Mouse (Mus musculus) adrenal gland, postnatal 25 days (tissue): ENCODE data around the gene Cnih1. TPM values are rescaled to one million over a fixed set of nuclear protein-coding genes. Genes with fewer than 3 reads are reported as not detected.
"Not testable (repeated sequence)": the region's sequence is repeated elsewhere in the genome, so short reads cannot be mapped to it uniquely, and the experiment has no call there.

ENCODE experiments used
- DNase-seq: peaks from one replicate; pipeline ENCODE4 v3.0.0; 2021; ENCODE audit warnings: mixed read lengths
- long read RNA-seq: library from polyadenylated mRNA; stranded (forward); transcript quantifications from one replicate; pipeline ENCODE4 v2.0.0, GENCODE M21; 2021
- total RNA-seq: library from RNA; stranded (reverse); gene quantifications from 2 replicates; pipeline ENCODE4 v1.2.3, GENCODE M21; 2021

The Cnih1 gene
- total RNA-seq: 103 and 108 TPM in 2 replicates
- long read RNA-seq, transcript Cnih1-201 (5 exons, 1,538 nt): major isoform, 110 of 116 reads
- long read RNA-seq, partial matches to known transcripts: 1 of 116 reads
- long read RNA-seq, other reads (novel, unspliced or antisense): 5 of 116 reads

GRCm38 (mm10) chr14:46787787-46788504 lies at the start of gene Cnih1:
TSS of gene Cnih1 (minus strand) at chr14:46788411.
- DNase-seq: peak; percentile 92

GRCm38 (mm10) chr14:46832354-46833272 lies 44.4 kb upstream of the Cnih1 start:
- DNase-seq: peak; percentile 43

GRCm38 (mm10) chr14:46831837-46832333 lies 43.7 kb upstream of the Cnih1 start, which contains the start of gene Cgrrf1:
TSS of gene Cgrrf1 (plus strand) at chr14:46832125.
- peak; percentile 96 for DNase-seq

- DNase-seq: no peak
These were observed 43.1 kb upstream of the Cnih1 start for GRCm38 (mm10) chr14:46831295-46831694.

GRCm38 (mm10) chr14:46827430-46827829 lies 39.2 kb upstream of the Cnih1 start:
- no peak for DNase-seq

GRCm38 (mm10) chr14:46823996-46824395 lies 35.8 kb upstream of the Cnih1 start:
- DNase-seq: no peak

GRCm38 (mm10) chr14:46821873-46822716 lies 33.9 kb upstream of the Cnih1 start, which contains the start of gene Gmfb:
TSS of gene Gmfb (minus strand) at chr14:46822242.
- DNase-seq: peak; percentile 97

- no peak for DNase-seq
These were observed 33.2 kb upstream of the Cnih1 start for GRCm38 (mm10) chr14:46821271-46821872.

GRCm38 (mm10) chr14:46819961-46820360 lies 31.8 kb upstream of the Cnih1 start:
- DNase-seq: not testable (repeated sequence)

GRCm38 (mm10) chr14:46818743-46819142 lies 30.5 kb upstream of the Cnih1 start:
- no peak for DNase-seq

- no peak for DNase-seq
These were observed 28.9 kb upstream of the Cnih1 start for GRCm38 (mm10) chr14:46816916-46817622.

GRCm38 (mm10) chr14:46815640-46816039 lies 27.4 kb upstream of the Cnih1 start:
- DNase-seq: no peak

- no peak for DNase-seq
These were observed 19.7 kb upstream of the Cnih1 start for GRCm38 (mm10) chr14:46807927-46808326.

GRCm38 (mm10) chr14:46806186-46806585 lies 18.0 kb upstream of the Cnih1 start:
- DNase-seq: no peak

- no peak for DNase-seq
These were observed 15.6 kb upstream of the Cnih1 start for GRCm38 (mm10) chr14:46803791-46804190.

GRCm38 (mm10) chr14:46803259-46803658 lies 15.0 kb upstream of the Cnih1 start:
- no peak for DNase-seq

- no peak for DNase-seq
These were observed 12.6 kb upstream of the Cnih1 start for GRCm38 (mm10) chr14:46800684-46801345.

- DNase-seq: no peak
These were observed 5.9 kb upstream of the Cnih1 start for GRCm38 (mm10) chr14:46794157-46794556.

- no peak for DNase-seq
These were observed 2.5 kb upstream of the Cnih1 start for GRCm38 (mm10) chr14:46790723-46791122.

GRCm38 (mm10) chr14:46790303-46790702 lies 2.1 kb upstream of the Cnih1 start:
- DNase-seq: no peak
